Mouse (Mus musculus) gastrocnemius, postnatal 10 days (tissue): ENCODE measurements around the gene Sestd1. TPM values are rescaled to one million over a fixed set of nuclear protein-coding genes. Genes with fewer than 3 reads are reported as not detected.

Experiments used
- DNase-seq: peaks from one replicate; pipeline ENCODE4 v3.0.0; 2021; ENCODE audit warnings: mixed read lengths
- total RNA-seq, 2 experiments: library from RNA; stranded (reverse); gene quantifications; 2 replicates each; pipeline ENCODE4 v1.2.3; 2021

Gene Sestd1
- total RNA-seq, 2 experiments from 2014 or later, result 15.5 to 17.5 TPM

- no peak for DNase-seq
Measured at GRCm38 (mm10) chr2:77212885-77213284, 67.5 kb downstream of the Sestd1 start.

GRCm38 (mm10) chr2:77206951-77207350 is 73.4 kb downstream of the Sestd1 start:
- DNase-seq, result no peak

- DNase-seq, result no peak
Measured at GRCm38 (mm10) chr2:77203916-77204315, 76.5 kb downstream of the Sestd1 start.

DNA sequence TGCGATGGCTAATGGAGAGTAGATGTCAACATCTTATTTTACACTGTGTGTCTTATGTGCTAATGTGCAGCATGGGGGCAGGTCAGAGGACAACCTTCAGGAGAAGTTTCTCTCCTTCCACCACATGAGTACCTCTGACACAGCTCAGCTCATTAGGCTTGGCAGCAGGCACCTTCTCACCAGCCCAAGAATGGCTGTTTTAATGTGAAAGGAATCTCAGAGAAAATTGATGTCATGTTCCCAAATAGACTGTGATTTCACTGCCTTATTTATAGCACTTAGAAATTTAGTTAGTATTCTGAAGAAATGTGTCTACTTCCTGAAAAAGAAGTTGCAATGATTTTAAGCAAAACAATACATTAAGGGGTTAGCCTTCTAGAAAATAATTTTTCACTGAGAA is 78.5 kb downstream of the Sestd1 start:
- no peak for DNase-seq

- no peak for DNase-seq
Measured at GRCm38 (mm10) chr2:77200958-77201614, 79.3 kb downstream of the Sestd1 start.

GRCm38 (mm10) chr2:77200379-77200778 is 80.0 kb downstream of the Sestd1 start:
- DNase-seq, result no peak

GRCm38 (mm10) chr2:77198246-77198645 is 82.1 kb downstream of the Sestd1 start:
- no peak for DNase-seq

DNA sequence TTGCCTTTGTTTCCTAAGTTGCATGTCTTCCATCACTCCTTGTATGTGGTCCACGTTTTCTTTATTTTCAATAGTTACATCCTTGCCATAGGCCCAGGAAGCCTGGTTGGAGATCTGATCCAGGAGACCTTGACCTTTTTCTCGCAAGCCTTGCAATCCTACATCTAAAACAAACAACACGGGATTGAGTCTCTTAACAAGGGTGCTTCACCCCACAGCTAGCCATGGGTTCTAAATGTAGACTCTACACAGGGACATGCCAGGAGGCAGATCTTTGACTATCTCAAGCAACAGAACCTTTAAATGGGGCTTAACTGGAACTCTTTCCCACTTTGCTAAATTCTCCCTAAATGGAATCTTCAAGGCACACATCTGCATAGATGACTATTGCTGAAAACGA is 83.6 kb downstream of the Sestd1 start:
- DNase-seq, result no peak

DNA sequence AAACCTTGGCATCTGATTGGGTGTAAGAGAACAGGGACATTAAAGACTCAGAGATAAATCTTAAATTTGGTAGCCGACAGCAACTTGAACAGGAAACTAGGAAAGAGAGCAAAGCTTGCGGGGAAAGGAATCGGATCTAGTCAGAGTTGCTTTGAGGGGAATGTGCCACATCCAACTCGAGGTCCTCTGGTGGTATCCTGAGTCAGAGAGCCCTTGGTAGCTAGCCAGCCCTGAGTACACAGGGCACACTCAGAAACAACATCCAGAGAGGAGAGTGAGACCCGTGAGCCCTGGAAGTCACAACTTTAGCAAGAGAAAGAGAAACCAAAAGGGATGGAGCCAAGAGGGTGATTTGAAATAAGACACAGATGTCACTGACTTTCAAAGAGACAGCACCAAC is 85.3 kb downstream of the Sestd1 start:
- DNase-seq, result no peak

GRCm38 (mm10) chr2:77191811-77192210 is 88.6 kb downstream of the Sestd1 start:
- no peak for DNase-seq

- no peak for DNase-seq
Measured at GRCm38 (mm10) chr2:77190891-77191290, 89.5 kb downstream of the Sestd1 start.

DNA sequence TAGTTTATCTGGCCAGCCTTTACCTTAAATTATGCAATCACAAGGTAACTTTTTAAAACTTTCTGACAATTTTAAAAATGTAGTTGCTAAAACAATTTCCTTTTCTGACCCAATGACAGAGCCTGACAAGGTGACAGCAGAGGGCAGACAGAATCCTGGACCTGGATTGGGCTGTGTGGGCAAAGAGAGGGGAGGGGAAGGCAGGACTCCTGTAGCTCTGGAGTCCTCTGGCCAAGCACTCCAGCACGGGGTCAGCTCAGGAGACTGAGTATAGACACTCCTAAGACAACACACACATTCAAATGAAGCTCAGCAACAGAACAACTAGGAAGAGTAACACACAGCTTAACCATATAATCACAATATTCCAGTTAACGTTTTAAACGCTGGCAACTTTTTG is 90.1 kb downstream of the Sestd1 start:
- DNase-seq, result no peak

GRCm38 (mm10) chr2:77189671-77190070 is 90.7 kb downstream of the Sestd1 start:
- DNase-seq, result no peak

DNA sequence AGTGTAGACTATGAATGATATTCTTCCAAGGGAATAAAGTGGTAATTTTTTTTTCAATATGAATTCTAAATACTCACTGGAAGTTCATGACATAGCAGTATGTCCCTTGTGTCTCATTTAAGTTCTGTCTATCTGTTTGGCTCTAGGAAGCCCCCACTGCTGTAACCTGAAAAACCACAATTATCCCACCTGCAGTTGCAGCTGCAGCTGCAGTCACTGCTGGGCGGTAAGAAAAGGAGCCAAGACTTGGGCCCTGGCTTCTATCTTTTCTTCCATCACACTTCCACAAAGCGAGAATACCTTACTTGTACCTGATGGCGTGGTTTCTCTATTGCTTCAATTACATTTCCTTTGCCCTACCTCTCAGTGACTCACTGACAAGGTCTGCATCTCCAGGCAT is 92.9 kb downstream of the Sestd1 start:
- no peak for DNase-seq

- no peak for DNase-seq
Measured at GRCm38 (mm10) chr2:77186912-77187311, 93.5 kb downstream of the Sestd1 start.

DNA sequence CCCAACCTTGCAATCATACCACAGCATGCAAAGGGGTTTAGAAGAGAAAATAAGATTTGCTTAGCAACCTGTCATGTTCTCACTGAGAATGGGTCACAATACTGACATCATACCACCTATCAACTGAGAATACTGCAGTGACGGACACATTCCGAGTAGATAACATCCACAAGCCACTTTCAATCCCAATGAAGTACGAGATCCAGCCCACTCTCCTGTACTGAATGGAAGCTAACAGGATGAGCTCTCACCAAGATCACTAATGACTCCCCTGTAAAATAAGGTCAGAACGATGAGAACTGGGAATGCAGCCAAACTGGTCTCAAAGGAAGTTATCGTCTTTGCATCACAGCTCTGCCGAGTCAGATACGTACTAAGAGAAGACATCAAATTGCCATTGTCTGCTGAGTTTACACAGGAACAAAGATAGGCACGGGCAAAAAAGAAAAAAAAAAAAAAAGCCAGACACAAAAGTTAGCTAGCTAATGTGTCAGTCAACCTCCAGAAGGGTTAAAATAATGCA is 96.3 kb downstream of the Sestd1 start:
- no peak for DNase-seq

DNA sequence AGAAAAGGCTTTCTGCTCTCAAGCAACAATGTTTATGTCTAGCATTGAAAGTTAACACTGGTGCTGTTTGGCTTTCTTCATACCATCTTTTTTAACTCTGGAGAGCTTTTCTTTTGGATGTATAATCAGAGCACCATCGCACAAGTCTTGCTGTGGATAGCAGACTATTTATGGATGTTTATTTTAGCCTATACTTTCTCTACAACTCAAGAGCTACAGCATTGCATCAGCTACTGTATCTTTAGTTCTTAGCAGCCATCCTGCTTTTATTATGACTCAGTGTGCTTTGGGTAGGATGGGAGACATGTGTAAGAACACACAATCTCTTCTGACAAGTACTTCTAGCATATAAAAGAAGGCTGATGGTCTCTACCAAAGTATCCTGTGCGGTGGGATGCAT is 96.7 kb downstream of the Sestd1 start:
- DNase-seq, result no peak

GRCm38 (mm10) chr2:77182996-77183380 is 97.4 kb downstream of the Sestd1 start:
- no peak for DNase-seq

DNA sequence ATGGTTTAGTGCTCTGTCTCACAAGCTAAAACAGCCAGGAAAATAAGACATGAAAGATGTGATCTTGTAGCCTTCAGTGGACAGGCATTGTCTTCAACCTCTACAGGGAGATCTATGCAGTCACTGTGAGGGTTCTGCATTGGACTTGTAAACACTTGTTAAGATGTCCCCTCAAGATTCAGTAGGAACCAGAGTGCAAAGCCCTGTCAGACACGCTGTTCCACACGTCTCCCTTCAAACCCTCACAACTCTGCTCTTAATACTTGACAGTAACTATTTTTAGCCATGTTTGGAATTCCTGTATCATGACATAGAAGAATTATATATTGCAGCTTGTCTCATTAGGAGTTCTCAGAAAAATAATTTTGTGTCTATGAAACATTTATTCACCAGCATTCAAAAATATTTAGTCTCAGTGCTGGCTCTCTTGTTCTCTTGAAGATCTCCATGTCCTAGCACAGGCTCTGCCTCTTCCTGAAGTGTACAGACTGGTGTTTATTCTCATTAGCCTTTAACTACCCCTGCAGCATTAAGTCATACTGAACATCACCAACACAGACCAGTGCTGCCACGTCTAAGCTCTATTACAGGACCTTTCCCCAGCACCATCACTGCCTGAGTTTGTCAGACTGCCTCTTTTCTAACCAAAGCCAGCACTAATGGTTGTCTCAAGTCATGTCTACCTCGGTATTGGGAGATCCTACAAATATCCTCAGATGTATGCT is 98.0 kb downstream of the Sestd1 start:
- DNase-seq, result no peak

DNA sequence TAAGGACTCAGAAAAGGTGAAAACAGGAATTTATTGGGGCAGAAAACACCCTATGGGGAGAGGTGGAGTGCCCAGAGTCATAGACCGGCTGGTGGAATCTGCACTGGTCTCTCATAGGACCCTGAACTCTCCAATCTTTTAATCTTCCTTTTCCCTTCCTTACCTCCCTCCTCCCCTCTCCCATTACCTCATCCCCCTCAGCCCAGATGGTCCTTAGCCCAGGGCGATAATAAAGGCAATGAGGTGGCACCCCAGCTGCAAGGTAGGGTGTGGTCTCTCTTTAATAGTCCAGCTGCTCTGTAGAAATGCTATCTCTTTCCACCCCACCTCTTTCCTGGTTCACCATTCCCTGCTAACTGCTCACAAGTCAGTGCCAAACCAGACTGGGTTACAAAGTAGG is 102.9 kb downstream of the Sestd1 start:
- no peak for DNase-seq

GRCm38 (mm10) chr2:77176413-77176812 is 104.0 kb downstream of the Sestd1 start:
- DNase-seq, result no peak

DNA sequence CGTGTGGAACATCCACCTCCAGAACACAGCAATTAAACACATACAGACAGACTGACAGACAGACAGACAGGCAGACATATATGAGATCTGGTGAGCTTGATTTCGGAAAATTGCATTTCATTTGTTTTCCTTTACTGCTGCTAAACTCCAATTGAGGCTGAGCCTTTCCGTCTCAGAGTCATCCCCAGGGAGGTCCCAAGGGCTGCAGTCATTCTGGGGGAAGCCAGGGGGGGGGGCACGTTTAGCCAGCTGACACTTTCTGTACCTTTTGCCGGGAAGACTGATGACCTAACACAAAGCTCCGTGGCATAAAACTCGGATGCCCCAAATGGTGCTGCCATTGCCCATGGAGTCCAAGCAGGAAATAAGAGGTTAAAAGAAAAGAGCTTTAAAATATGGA is 105.0 kb downstream of the Sestd1 start:
- DNase-seq, result no peak

DNA sequence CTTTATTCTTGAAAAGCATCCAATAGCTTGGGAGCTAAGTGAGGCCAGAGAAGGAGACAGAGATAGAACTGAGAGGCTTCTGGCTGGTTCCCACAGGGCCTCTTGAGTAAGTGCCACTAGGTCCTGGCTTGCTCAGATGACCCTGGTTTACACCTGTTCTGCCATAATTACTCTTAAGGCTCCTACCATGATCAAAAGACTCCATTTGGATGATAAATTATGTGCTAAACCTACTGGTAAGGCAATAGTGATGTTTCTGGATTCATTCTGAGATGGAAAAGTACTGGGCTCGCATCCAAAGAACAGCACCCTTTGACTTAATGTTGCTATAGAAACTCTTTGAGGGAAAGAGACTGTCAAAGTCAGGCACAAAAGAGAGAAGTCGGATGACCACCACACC is 106.1 kb downstream of the Sestd1 start:
- no peak for DNase-seq

DNA sequence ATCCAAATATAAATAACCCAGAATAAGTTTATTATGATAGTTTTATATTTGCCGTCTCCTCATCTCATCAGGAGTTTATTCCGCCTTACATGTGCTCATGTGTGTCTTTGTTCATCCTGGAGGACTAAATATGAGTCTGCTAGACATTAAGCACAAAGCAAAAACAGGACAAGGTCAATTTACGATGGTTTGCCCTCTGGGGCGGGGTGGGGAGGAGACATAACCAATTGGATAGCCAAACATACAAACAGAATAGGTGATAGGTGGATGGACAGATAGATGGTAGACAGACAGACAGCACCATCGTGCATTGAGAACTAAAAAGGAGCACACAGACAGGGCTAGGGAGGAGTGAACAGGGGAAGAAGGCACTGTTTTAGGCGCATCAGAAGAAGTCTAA is 106.6 kb downstream of the Sestd1 start:
- no peak for DNase-seq
